Mouse (Mus musculus): Measurements from ENCODE around the gene Noxa1.

The Noxa1 gene

DNA sequence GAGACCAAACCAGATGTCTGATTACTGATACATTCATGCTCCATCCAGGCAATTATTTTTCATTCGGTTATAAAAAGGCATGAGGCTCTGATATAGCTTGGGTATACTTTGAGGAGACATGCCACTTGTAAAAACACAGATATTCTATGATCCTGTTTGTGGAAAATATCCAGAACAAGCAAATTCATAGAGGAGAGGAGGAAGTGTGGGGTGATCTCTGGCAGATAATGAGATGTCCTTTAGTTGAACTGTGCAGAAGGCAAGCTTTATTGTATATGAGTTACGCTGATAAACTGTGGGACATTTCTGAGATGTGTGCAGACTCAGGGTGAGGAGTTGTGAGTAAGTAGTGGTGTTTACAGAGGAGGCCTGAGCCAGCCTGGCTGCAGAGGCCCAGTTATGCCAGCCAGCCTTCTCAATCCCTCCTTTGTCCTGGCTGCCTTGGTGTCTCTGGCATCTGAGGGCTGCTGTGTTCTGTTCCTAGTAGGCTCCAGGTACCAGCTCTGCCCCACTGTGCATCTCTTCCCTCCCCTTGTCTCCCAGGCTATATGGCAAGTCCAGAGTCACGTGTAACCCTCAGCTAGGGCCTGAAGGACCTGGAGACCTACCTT, 3.2 kb upstream of the Noxa1 start:
- no peak for DNase-seq (ENCODE audit: low read depth, low spot score)

DNA sequence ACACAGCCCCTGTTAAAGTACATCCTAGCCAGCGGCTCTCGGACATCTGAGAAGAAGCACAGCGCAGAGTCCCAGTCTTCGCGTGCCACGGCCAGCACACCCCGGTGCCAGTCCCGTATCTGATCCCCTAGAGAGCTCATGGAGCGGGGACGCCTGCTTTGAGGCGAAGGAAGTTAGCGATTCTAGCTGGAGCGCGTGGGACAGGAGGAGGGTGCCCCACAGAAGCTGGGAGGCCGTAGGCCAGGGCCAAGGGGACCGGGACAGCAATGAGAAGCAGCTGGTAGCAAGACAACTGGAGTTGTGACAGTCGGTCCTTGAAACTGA, 202 bp downstream of the Noxa1 start:
- DNase-seq (ENCODE audit: low read depth, low spot score): no peak

DNA sequence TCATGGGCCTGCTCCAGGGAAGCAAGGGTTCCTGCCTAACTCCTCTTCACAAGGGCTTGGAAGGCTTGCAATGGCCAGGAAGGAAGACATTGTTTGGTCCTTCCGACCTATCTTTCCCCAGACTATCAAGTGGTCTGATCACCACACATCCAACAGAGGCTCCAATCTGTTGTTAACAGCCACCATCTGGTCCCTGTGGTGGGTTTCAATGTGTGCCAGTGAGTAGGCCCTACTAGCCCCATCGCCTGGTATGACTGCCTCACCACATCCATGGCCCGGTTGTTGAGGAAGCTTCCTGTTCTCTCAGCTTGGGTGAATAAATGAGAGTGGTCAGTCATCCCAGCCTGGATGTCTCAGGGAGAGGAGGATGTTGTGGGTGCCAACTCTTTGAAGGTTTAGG, 6.3 kb downstream of the Noxa1 start:
- no peak for DNase-seq (ENCODE audit: low read depth, low spot score)

DNA sequence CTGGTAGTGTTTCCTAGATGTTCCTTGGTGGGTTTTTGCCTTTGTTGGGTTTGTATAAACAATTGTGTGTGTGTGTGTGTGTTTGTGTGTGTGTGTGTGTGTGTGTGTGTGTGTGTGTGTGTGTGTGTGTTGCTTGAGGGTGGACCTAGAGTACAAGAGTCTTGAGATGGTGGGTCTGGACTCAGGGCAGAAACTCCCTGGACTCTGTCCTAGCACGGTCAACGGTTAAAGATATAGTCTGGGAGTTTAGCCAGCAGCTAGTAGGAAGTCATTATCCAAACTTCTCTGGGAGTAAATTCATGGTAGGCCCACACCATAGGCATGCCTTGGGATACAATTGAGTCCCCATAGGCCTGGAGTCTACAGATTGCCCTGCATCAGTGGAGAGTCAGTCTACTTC, 7.1 kb downstream of the Noxa1 start:
- DNase-seq (ENCODE audit: low read depth, low spot score): no peak

GRCm38 (mm10) chr2:25085571-25085970, 9.4 kb downstream of the Noxa1 start:
- no peak for DNase-seq (ENCODE audit: low read depth, low spot score)

DNA sequence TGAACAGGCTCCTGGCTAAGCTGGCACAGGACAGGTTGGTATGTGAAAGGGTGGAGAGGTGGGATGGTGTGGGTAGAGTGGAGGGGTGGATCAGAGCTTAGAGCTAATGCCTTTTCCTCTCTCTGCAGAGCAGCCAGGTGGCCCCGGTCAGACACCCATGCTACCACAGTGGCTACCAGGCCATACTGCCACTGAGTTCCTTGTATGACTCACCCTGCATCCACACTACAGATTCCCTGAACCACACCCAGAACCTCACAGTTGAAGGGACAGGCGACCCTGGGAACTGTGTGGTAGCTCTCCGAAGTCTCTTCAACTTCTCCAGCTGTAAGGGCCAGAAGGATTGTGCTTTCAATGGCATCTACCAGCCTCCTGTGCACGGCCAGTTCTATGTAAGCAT, 11.3 kb downstream of the Noxa1 start:
- DNase-seq (ENCODE audit: low read depth, low spot score): no peak

DNA sequence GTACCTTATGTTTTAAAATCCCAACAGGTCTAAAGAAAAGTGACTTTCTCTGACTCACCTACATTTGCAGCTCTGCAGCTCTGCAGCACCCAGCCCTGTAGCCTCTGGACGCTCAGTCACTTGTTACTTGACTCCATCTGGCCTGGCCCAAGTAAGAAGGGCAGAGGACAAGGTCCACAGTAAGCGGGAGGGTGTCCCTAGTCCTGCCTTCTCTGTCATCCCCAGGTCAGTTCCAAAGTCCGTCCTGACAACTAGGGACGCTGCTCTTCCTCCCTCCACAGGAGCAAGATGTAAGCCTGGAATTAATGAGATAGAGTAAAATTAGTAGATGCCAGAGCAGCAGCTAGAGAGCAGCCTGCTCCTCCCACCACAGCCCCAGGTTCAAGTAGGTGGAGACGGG, 14.9 kb downstream of the Noxa1 start, which contains the start of gene Entpd8:
Entpd8 (plus strand) TSS at position 229 of the 400 bp plus-strand sequence.
- DNase-seq (ENCODE audit: low read depth, low spot score): no peak

DNA sequence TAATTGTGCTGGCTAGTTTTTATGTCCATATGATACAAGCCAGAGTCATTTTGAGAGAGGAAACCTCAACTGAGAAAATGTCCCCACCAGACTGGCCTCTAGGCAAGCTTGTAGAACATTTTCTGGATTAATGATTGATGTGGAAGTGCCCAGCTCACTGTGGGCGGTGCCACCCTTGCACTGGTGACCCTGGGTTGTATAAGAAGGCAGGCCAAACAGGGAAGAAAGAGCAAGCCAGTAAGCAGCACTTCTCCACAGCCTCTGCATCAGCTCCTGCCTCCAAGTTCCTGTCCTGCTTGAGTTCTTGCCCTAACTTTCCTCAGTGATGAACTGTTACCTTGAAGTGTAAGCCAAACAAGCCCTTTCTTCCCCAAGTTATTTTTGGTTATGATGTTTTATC, 16.0 kb downstream of the Noxa1 start:
- DNase-seq (ENCODE audit: low read depth, low spot score): no peak

DNA sequence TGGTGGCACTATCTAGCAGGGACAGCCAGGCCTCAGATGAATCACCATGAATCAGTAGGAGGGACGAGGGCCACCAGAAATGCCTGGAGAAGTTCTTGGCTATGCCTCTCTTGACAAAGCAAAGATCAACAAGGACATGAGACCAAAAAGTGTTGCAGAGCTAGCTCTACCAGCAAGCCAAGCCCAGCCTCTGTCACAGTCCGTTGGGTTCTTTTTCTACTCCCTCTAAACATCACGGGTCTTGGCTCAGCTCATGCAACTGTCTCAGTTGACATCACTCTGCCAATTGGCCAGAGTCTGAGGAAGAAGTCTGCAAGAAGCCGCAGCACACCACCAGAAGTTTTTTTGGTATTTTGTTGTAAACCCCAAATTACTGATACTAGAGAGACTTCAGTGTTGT, 19.4 kb downstream of the Noxa1 start:
- peak; percentile 34 for DNase-seq (ENCODE audit: low read depth, low spot score)

DNA sequence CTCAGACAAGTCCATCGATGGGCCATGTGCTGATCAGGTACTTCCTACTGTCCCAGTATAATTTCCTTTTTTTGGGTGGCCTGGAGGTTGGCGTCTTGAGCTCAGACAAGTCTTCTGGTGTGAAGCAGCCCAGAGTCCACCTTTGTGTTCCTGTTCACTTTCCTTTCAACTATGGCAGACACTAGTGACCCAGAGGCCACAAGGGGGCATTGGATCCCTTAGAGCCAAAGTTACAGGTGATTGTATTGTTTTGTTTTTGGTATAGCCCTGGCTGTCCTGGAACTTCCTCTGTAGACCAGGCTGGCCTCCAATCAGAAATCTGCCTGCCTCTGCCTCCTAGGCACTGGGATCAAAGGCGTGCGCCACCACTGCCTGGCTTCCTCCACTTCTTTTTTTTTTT, 22.6 kb downstream of the Noxa1 start:
- DNase-seq (ENCODE audit: low read depth, low spot score): no peak

GRCm38 (mm10) chr2:25069537-25069936, 25.4 kb downstream of the Noxa1 start:
- DNase-seq (ENCODE audit: low read depth, low spot score): no peak

- no peak for DNase-seq (ENCODE audit: low read depth, low spot score)
Measured at GRCm38 (mm10) chr2:25066552-25066951, 28.4 kb downstream of the Noxa1 start.

GRCm38 (mm10) chr2:25065537-25065936, 29.4 kb downstream of the Noxa1 start:
- no peak for DNase-seq (ENCODE audit: low read depth, low spot score)

DNA sequence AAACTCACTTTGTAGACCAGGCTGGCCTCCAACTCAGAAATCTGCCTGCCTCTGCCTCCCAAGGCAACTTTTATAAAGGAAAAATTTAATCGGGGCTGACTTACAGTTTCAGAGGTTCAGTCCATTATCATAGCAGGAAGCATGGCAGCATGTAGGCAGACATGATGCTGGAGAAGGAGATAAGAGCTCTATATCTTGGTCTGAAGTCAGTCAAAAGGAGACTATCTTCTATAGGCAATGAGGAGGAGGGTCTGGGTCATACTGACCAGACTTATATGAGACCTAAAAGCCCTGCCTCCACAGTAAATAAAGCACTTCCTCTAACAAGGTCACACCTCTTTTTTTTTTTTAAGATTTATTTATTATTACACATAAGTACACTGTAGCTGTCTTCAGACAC, 30.7 kb downstream of the Noxa1 start:
- DNase-seq (ENCODE audit: low read depth, low spot score): no peak

GRCm38 (mm10) chr2:25063523-25063922, 31.4 kb downstream of the Noxa1 start:
- no peak for DNase-seq (ENCODE audit: low read depth, low spot score)

GRCm38 (mm10) chr2:25058926-25059325, 36.0 kb downstream of the Noxa1 start:
- no peak for DNase-seq (ENCODE audit: low read depth, low spot score)

DNA sequence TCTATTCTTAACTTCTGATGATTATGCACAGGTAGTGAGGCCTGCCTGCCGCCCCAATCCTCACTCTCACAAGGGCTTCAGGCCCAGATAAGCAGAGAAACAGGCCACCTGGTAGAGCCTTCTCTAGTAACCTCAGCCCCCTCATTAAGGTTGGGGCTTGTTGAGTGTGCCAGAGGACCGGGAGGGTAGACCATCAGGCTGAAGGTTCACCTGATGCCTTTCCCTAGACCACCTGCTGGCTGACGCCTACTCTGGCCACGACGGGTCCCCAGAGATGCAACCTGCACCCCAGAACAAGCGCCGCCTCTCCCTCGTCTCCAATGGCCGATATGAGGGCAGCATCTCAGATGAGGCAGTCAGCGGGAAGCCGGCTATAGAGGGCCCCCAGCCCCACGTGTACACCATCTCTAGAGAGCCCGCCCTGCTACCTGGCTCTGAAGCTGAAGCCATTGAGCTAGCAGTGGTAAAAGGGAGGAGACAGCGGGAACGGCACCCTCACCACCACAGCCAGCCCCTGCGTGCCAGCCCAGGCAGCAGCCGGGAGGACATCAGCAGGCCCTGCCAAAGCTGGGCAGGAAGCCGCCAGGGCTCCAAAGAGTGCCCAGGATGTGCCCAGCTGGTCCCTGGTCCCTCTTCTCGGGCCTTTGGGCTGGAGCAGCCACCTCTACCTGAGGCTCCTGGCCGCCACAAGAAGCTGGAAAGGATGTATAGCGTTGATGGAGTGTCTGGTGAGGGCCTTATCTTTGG, 39.4 kb downstream of the Noxa1 start:
- DNase-seq (ENCODE audit: low read depth, low spot score): no peak

DNA sequence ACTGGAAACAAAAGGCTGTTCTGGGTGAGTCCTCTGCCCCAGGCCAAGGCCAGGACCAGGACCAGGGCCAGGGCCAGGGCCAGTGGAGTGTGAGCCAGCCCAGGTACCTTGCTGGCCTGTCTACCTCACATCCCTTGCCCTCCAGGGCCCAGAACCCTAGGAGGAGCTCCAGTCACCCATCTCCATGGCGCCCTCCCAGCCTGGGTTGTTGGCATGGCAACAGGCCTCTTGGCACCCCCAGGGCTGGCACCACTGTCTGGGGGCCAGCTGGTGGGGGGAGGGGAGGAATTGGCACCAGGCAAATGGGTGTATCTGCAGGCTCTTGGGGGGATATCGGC, 39.9 kb downstream of the Noxa1 start:
- DNase-seq (ENCODE audit: low read depth, low spot score): no peak

DNA sequence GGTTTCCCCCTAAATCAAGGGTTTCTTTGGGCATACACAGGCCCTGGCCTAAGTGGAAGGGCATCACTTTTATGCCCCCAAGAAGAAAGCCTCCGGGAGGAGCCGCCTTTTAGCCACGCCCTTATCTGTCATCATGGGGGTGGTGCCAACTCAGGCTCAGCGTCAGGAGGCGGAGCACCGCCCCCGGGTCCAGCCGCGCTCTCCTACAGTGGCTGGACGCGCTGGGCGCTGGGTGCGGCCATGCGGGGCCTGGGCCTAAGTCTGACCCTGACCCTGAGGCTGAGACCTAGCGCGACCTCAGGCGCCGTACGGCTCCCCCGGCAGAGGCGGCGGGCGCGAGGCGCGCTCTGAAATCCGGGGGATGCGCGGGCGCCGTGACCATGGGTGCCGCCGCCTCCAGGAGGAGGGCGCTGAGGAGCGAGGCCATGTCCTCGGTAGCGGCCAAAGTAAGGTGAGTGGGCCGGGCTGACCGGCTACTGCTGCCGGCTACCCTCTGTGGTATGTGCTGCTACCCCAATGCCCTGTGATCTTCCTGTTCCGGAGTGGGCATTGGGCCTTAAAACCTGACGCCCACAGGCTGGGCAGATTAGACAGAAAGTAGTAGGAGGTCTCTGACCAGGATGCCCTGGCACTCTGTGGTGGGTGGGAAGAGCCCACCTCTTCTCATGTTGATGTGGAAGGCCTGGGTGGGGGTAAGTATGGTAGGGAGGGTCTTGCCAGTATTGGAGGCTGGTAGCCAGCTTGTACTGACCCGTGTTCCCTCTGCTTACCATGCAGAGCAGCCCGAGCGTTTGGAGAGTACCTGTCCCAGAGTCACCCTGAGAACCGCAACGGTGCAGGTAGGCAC, 40.5 kb downstream of the Noxa1 start, which contains the start of gene Nsmf:
Nsmf (plus strand) TSS at position 135 of the 847 bp plus-strand sequence.
- DNase-seq (ENCODE audit: low read depth, low spot score): peak; percentile 76

DNA sequence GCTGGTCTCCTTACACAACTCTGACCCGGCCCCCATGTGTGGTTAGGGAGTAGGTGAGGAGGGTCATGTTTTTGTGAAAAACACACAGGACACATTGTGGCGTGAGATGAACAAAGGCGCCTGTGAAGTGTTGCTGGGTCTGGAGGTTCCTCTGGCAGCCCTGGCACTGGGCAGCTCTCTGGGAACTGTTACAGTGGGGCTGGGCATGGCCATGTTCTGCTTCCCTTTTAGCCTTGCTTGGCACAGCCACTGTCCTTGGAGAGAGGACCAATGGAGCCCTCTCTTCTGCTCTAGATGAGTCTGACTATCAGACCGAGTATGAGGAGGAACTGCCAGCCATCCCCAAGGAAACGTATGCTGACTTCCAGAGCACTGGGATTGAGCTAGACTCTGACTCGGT, 41.8 kb downstream of the Noxa1 start:
- DNase-seq (ENCODE audit: low read depth, low spot score): no peak

DNA sequence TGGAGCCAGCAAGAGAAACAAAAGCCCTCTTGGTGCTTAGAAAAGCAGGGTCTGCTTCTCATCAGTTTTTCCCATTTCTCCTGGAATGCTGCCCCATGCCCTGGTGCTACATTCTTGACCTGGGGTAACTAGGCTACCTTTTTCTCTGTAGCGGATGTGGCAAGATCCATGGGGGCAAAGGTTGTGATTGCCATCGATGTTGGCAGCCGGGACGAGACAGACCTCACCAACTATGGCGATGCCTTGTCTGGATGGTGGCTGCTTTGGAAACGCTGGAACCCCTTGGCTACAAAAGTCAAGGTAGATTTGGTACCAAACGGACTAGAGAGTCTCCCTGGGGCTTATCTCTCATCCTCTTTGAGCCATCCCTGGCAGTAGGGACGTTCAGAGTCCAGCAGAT, 43.5 kb downstream of the Noxa1 start:
- DNase-seq (ENCODE audit: low read depth, low spot score): no peak

DNA sequence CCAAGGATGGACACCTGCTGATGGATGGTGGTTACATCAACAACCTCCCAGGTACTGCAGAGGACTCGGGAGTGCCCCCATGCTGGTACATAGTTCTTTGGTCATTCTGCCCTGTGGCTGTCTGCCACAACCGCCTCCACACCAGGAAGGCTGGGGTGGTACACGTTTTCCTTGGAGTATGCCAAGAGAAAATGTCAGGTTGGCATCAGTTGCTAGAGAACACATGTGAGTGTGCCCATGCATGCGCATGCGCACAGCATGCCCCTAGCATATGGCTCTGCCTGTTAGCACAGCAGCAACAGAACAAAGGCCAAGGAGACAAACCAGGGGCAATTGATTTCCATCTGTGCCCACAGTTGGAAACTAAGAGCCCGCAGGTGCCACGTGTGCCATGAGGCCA, 44.0 kb downstream of the Noxa1 start:
- no peak for DNase-seq (ENCODE audit: low read depth, low spot score)

DNA sequence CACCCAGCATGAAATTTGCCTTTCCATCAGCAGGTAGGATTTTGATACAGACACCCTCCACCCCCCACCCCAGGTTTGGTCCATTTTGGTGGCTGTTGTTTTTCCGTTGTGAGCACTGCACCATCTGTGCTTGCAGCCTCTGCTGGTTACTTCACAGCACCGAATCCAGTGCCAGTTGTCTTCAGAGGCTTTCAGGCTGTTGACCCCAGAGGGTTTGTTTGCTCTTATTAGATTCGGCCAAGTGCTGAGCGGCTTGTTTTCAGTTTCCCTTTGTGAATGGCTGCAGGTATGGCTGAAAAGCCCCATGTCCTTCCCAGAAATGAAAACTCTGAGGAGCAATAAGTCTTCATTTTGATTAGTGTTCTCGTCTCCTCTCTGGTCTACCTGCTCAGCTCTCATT, 54.9 kb downstream of the Noxa1 start:
- DNase-seq (ENCODE audit: low read depth, low spot score): no peak
